Mouse (Mus musculus): ENCODE results near the gene Ehd2.

DNA sequence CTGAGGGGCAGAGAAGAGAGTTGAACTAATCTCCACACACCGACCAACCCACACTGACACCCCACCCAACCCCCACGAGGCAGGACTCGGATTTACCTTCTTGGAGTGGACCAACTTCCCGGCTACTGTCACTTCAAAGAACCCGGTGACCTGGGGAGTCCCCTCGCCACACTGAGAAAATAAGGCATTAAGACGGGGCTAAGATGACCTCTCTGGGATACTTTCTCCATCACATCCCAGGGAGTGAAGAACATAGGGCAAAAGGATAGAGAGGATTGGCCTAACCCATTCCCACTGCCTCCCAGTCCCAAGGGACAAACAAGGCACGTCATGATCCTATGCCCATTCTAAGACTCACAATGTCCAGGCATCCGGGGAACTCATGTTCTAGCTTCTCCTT lies 47.4 kb downstream of the Ehd2 start:
- TF ChIP-seq CTCF (conservative IDR thresholded peaks at IDR 0.05; ENCODE audit: insufficient read depth, insufficient read length, low read depth, low read length) (no peak), POLR2A (IDR thresholded peaks at IDR 0.05; ENCODE audit: low read depth, low read length) (no peak)
